Mouse (Mus musculus): ENCODE measurements at regions not wholly inside any gene's neighbourhood (a gene's known extent, or its start where the extent isn't known, plus 50 kb on each side); places are given as distances from the start of the nearest gene placed in this dataset.
A peak's percentile ranks its signal among the peaks of the same experiment; 100 is the strongest.
"Not testable (repeated sequence)": the region's sequence is repeated elsewhere in the genome, so short reads cannot be mapped to it uniquely, and the experiment has no call there.

DNA sequence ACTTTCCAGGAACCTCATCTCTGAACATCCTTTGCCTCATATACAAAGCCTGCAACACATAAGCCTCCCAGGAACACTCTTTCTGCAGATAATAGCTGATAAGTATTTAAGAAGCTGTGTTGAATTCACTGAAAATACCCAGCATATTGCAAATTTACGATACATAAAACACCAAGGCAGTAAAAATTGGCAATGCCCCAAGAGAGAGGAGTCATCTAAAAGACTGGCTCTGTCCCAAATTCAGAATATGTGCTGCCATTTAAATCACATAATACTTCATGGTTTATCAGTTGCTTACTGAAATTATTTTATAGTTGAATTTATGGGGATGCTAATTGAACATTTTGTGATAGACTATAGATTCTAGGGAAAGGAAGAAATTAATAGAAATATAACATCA lies 172.3 kb upstream of the Fbxl7 start:
- Histone ChIP-seq H3K27ac (no peak overlapping the region), H3K4me3 (ENCODE audit: low read length) (no peak overlapping the region), H3K27me3 (ENCODE audit: insufficient read depth, low read length) (no peaks in the 10 kb centered on the region), H3K4me2 (ENCODE audit: low read depth, low read length) (no peak overlapping the region), H3K4me1 (ENCODE audit: insufficient read depth, low read length) (0 out of 2 replicates have a peak, but pooled peaks cover 6% of the 10 kb centered on the region), H3K36me3 (ENCODE audit: insufficient read depth, low read length) (no peaks in the 10 kb centered on the region), H3K9me3 (ENCODE audit: low read length) (no peaks in the 10 kb centered on the region), H3K9ac (replicated peaks; ENCODE audit: low read length) (no peak overlapping the region)
- ATAC-seq = no peak
- 40% methylated on average over 1 of the region's 1 CpGs for WGBS
- TF ChIP-seq CTCF (IDR thresholded peaks at IDR 0.05; ENCODE audit: low read depth) = no peak
- DNase-seq (ENCODE audit: low spot score) = peak; percentile 46

DNA sequence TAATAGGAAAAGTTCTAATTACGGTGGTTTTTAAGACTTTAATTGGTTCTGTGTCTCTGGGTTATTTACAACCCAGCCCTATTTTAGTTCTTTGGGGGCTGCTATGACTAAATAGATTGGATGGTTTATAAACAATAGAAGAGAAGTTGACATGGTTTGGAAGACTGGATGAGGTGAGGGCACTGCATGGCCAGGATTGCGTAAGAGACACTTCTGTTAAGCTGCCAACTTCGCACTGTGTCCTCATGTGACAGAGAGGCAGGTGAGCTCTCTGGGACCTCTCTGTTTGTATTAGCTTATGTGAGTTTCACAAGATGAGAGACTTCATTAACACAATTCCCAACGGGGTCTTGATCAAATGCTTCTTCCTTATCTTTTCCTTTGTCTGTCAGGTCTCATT lies 182.5 kb upstream of the Fbxl7 start:
- Histone ChIP-seq H3K27ac (no peak overlapping the region), H3K36me3 (ENCODE audit: insufficient read depth, low read length) (no peaks in the 10 kb centered on the region), H3K27me3 (ENCODE audit: insufficient read depth, low read length) (no peaks in the 10 kb centered on the region), H3K4me3 (ENCODE audit: low read length) (no peak overlapping the region), H3K9ac (replicated peaks; ENCODE audit: low read length) (no peak overlapping the region), H3K4me2 (ENCODE audit: low read depth, low read length) (no peak overlapping the region), H3K9me3 (ENCODE audit: low read length) (no peaks in the 10 kb centered on the region), H3K4me1 (ENCODE audit: insufficient read depth, low read length) (no peaks in the 10 kb centered on the region)
- DNase-seq (ENCODE audit: low spot score) (no peak), ATAC-seq (no peak)
- 87% methylated on average over 4 of the region's 4 CpGs for WGBS
- TF ChIP-seq CTCF (IDR thresholded peaks at IDR 0.05; ENCODE audit: low read depth) = no peak

DNA sequence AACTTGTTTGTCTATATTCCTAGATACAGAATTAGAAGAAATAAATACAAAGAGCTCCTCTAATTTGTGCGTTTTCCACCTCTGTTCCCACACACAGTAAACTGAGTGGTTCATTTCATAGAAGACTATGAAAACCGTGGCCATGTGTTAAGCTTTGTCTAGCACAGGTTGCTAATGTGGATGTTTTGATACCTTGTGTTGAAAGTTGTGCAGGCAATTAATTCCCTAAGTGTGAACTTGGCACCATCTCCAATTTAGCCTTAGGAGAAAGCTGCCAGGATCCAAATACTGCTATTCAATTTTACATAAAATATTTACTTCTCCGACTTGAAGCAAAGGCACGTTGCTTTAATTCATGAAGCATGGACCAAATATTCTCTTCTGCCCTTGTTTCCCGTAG lies 187.4 kb upstream of the Fbxl7 start:
- Histone ChIP-seq H3K9me3 (ENCODE audit: low read length) (no peaks in the 10 kb centered on the region), H3K4me3 (ENCODE audit: low read length) (no peak overlapping the region), H3K27ac (no peak overlapping the region), H3K27me3 (ENCODE audit: insufficient read depth, low read length) (no peaks in the 10 kb centered on the region), H3K36me3 (ENCODE audit: insufficient read depth, low read length) (no peaks in the 10 kb centered on the region), H3K4me2 (ENCODE audit: low read depth, low read length) (no peak overlapping the region), H3K9ac (replicated peaks; ENCODE audit: low read length) (no peak overlapping the region), H3K4me1 (ENCODE audit: insufficient read depth, low read length) (no peaks in the 10 kb centered on the region)
- ATAC-seq = no peak
- DNase-seq (ENCODE audit: low spot score) = no peak
- no peak for TF ChIP-seq CTCF (IDR thresholded peaks at IDR 0.05; ENCODE audit: low read depth)
- WGBS = 77% methylated on average over 5 of the region's 5 CpGs

DNA sequence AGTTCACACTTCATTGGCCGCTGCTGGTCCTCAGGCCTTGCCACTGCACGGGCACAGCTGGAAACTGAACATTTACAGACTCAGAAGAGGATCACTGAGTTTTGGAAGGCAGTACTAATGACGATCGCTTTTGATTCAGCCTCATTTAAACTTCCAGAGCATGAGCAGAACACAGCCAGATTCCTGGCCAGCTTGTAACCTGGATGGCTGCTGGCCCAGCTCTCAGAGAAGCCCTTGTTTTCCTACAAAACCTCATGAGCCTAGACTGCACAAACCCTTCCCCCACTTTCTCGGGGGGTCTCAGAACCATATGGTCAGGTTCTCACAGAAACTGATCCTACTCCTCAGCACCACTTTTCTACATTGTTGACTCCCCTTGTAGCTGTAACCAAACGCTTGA lies 188.2 kb upstream of the Fbxl7 start:
- TF ChIP-seq CTCF (IDR thresholded peaks at IDR 0.05; ENCODE audit: low read depth) = no peak
- no peaks in the 10 kb centered on the region for H3K27me3 ChIP-seq (ENCODE audit: insufficient read depth, low read length)
- DNase-seq (ENCODE audit: low spot score) (peak; percentile 52), ATAC-seq (peak; percentile 15; the same call in 1 of the 2 replicates)
- WGBS = 42% methylated on average over 6 of the region's 6 CpGs
- H3K4me1 ChIP-seq (ENCODE audit: insufficient read depth, low read length) = no peaks in the 10 kb centered on the region
- no peak overlapping the region for H3K4me3 ChIP-seq (ENCODE audit: low read length)
- no peak overlapping the region for H3K27ac ChIP-seq
- H3K9ac ChIP-seq (replicated peaks; ENCODE audit: low read length) = no peak overlapping the region
- H3K36me3 ChIP-seq (ENCODE audit: insufficient read depth, low read length) = no peaks in the 10 kb centered on the region
- no peaks in the 10 kb centered on the region for H3K9me3 ChIP-seq (ENCODE audit: low read length)
- no peak overlapping the region for H3K4me2 ChIP-seq (ENCODE audit: low read depth, low read length)

DNA sequence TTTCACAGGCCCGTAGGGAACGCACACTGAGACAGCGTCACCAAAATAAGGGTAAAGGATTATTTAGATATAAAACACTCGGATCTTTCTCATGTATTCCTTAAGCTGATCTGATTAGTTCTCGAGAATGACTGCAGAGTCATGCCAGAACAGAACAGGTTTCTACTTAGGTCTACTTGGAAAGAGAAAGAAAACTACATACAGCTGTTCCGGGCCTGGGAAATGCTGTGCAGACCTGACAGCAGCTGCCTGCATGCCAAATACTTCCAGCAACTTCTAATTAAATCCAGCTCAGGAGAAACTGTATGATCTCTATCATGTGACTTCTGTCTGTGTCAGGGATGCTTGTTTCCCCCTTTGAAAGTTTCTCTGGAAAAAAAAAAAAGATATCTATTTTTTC lies 193.8 kb upstream of the Fbxl7 start:
- no peak for TF ChIP-seq CTCF (IDR thresholded peaks at IDR 0.05; ENCODE audit: low read depth)
- no peak overlapping the region for H3K27ac ChIP-seq
- ATAC-seq (no peak), DNase-seq (ENCODE audit: low spot score) (no peak)
- no peaks in the 10 kb centered on the region for H3K4me1 ChIP-seq (ENCODE audit: insufficient read depth, low read length)
- H3K4me3 ChIP-seq (ENCODE audit: low read length) = no peak overlapping the region
- H3K27me3 ChIP-seq (ENCODE audit: insufficient read depth, low read length) = no peaks in the 10 kb centered on the region
- no peak overlapping the region for H3K9ac ChIP-seq (replicated peaks; ENCODE audit: low read length)
- WGBS = 78% methylated on average over 6 of the region's 6 CpGs
- H3K36me3 ChIP-seq (ENCODE audit: insufficient read depth, low read length) = no peaks in the 10 kb centered on the region
- no peak overlapping the region for H3K4me2 ChIP-seq (ENCODE audit: low read depth, low read length)
- H3K9me3 ChIP-seq (ENCODE audit: low read length) = no peaks in the 10 kb centered on the region

DNA sequence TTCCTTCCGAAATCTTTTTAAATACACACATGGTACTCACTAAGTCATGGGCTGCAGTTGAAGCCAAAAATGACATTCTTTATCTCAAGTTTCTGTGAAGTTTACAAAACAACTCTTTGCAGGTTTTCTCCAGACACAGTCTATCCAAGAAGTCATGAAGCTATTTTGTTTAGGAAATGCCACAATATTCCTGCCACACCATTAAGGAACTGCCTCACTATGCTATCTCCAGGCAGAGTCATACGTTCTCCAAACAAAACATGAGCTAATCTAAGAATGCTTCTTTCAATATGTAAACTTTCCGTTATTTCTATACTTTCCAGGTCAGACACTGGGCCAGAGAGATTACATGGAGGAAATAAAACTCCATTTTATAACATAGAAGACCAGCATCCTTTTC lies 198.7 kb upstream of the Fbxl7 start:
- no peak for TF ChIP-seq CTCF (IDR thresholded peaks at IDR 0.05; ENCODE audit: low read depth)
- Histone ChIP-seq H3K27ac (no peak overlapping the region), H3K9me3 (ENCODE audit: low read length) (no peaks in the 10 kb centered on the region), H3K4me3 (ENCODE audit: low read length) (no peak overlapping the region), H3K4me2 (ENCODE audit: low read depth, low read length) (no peak overlapping the region), H3K27me3 (ENCODE audit: insufficient read depth, low read length) (no peaks in the 10 kb centered on the region), H3K9ac (replicated peaks; ENCODE audit: low read length) (no peak overlapping the region), H3K4me1 (ENCODE audit: insufficient read depth, low read length) (no peaks in the 10 kb centered on the region), H3K36me3 (ENCODE audit: insufficient read depth, low read length) (no peaks in the 10 kb centered on the region)
- DNase-seq (ENCODE audit: low spot score) (no peak), ATAC-seq (no peak)
- 86% methylated on average over 3 of the region's 3 CpGs for WGBS

DNA sequence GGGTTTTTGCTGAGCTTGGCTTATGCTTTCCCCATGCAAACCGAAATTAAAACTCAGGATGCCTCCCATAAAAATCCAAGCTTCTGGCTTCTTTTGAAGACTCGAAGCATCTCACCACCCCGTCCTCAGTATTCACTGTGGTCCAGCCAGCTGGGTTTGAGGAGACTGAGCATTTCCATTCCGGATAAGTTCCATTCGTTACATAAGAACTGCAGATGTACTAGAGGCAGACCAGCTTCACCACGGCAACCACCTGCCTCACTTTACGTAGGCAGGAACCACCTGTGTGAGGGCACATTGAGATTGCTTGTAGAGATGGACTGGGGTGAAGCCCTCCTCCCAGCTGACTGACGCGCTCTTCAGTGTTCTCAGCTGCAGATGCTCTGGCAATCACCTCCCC lies 199.9 kb upstream of the Fbxl7 start:
- Histone ChIP-seq H3K4me3 (ENCODE audit: low read length) (no peak overlapping the region), H3K9me3 (ENCODE audit: low read length) (no peaks in the 10 kb centered on the region), H3K9ac (replicated peaks; ENCODE audit: low read length) (no peak overlapping the region), H3K27me3 (ENCODE audit: insufficient read depth, low read length) (no peaks in the 10 kb centered on the region), H3K36me3 (ENCODE audit: insufficient read depth, low read length) (no peaks in the 10 kb centered on the region), H3K4me1 (ENCODE audit: insufficient read depth, low read length) (no peaks in the 10 kb centered on the region), H3K4me2 (ENCODE audit: low read depth, low read length) (no peak overlapping the region), H3K27ac (no peak overlapping the region)
- DNase-seq (ENCODE audit: low spot score) (no peak), ATAC-seq (no peak)
- 89% methylated on average over 9 of the region's 9 CpGs for WGBS
- TF ChIP-seq CTCF (IDR thresholded peaks at IDR 0.05; ENCODE audit: low read depth) = no peak

DNA sequence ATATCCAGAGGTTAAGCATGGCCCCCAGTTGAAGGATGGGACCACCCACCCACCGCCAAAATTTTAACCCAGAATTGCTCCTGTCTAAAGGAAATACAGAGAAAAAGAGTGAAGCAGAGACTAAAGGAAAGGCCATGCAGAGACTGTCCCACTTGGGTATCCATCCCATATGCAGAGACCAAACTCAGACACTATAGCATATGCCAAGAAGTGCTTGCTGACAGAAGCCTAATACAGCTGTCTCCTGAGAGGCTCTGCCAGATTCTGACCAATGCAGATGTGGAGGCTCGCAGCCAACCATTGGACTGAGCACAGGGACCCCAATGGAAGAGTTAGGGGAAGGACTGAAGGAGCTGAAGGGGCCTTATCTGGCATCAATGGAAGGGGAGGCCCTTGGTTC lies 206.2 kb upstream of the Fbxl7 start:
- not testable (repeated sequence) for H3K9me3 ChIP-seq (ENCODE audit: low read length); H3K36me3 ChIP-seq (ENCODE audit: insufficient read depth, low read length); H3K27ac ChIP-seq; H3K4me2 ChIP-seq (ENCODE audit: low read depth, low read length); H3K27me3 ChIP-seq (ENCODE audit: insufficient read depth, low read length); H3K4me3 ChIP-seq (ENCODE audit: low read length); DNase-seq (ENCODE audit: low spot score); ATAC-seq; H3K9ac ChIP-seq (replicated peaks; ENCODE audit: low read length); H3K4me1 ChIP-seq (ENCODE audit: insufficient read depth, low read length)
- WGBS = 95% methylated on average over 2 of the region's 2 CpGs
